Mouse (Mus musculus): Measurements from ENCODE around the gene Kcnh3. TPM values are rescaled to one million over a fixed set of nuclear protein-coding genes. Genes with fewer than 3 reads are reported as not detected.

The Kcnh3 gene
- polyA plus RNA-seq, 2 experiments: 0.58 to 1.6 TPM

DNA sequence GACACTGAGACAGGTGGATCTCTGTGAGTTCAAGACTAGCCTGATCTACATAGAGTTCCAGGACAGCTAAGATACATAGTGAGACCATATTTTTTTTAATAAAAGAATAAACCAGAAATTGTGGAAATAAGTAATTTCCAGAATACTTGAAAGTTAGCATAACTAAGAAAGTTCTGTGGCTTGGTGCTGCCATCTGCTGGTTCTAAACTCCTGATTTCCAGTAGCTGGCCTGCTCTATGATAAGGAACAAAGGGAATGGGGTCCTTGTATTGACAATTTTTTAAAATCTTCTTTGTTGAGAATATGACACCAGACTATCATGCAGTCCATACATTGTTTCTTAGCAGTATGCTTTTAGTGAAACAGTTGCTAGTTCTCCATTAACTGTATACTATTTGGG lies 25.9 kb upstream of the Kcnh3 start:
- Histone ChIP-seq H3K27ac (replicated peaks; ENCODE audit: low read depth, low read length) (no peak overlapping the region), H3K9me3 (ENCODE audit: control insufficient read depth, low read length) (no peaks in the 10 kb centered on the region), H3K4me1 (ENCODE audit: control insufficient read depth, insufficient read depth, low read length) (no peaks in the 10 kb centered on the region), H3K9ac (ENCODE audit: low read depth, low read length, severe bottlenecking) (no peak overlapping the region), H3K4me2 (replicated peaks; ENCODE audit: low read depth, low read length, severe bottlenecking) (no peak overlapping the region), H3K4me3 (replicated peaks; ENCODE audit: low read length) (no peak overlapping the region), H3K36me3 (ENCODE audit: control insufficient read depth, insufficient read depth, low read length) (peaks cover 33% of the 10 kb centered on the region), H3K27me3 (ENCODE audit: control insufficient read depth, insufficient read depth, low read length) (no peaks in the 10 kb centered on the region)
- ATAC-seq (ENCODE audit: low FRiP score, low read depth) (no peak), DNase-seq (ENCODE audit: low spot score) (peak; percentile 45)
- no peak for TF ChIP-seq POLR2A (IDR thresholded peaks at IDR 0.05; ENCODE audit: borderline replicate concordance, extremely low read depth, insufficient read depth, insufficient read length)

- TF ChIP-seq POLR2A (IDR thresholded peaks at IDR 0.05; ENCODE audit: borderline replicate concordance, extremely low read depth, insufficient read depth, insufficient read length): no peak
- H3K9ac ChIP-seq (ENCODE audit: low read depth, low read length, severe bottlenecking): no peak overlapping the region
- H3K27me3 ChIP-seq (ENCODE audit: control insufficient read depth, insufficient read depth, low read length): no peaks in the 10 kb centered on the region
- peaks cover 63% of the 10 kb centered on the region for H3K36me3 ChIP-seq (ENCODE audit: control insufficient read depth, insufficient read depth, low read length)
- H3K4me1 ChIP-seq (ENCODE audit: control insufficient read depth, insufficient read depth, low read length): no peaks in the 10 kb centered on the region
- no peak overlapping the region for H3K27ac ChIP-seq (replicated peaks; ENCODE audit: low read depth, low read length)
- no peak overlapping the region for H3K4me2 ChIP-seq (replicated peaks; ENCODE audit: low read depth, low read length, severe bottlenecking)
- ATAC-seq (ENCODE audit: low FRiP score, low read depth) (no peak), DNase-seq (ENCODE audit: low spot score) (no peak)
- no peaks in the 10 kb centered on the region for H3K9me3 ChIP-seq (ENCODE audit: control insufficient read depth, low read length)
- H3K4me3 ChIP-seq (replicated peaks; ENCODE audit: low read length): no peak overlapping the region
- WGBS: 68% methylated on average over 8 of the region's 8 CpGs
Measured at GRCm38 (mm10) chr15:99205959-99206358, 18.7 kb upstream of the Kcnh3 start.

DNA sequence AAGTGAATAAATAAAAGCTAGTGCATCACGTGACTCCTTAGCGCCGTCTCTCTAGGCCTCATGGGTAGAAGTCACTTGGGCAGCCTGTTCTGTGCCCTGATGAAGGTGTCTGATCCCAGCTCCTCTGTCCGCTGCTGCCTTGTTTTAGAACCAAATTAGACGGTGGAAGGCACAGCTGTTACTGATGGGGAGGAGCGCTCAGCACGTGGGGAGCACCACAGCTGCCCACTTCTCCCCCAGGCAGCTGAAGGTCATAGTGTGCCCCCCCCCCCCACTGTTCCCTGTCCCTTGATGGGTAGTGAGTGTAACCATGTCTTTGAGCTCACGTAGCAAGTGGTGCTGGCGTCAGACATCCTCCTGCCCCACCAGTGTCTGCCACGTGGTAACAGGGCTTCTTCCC lies 11.5 kb upstream of the Kcnh3 start:
- Histone ChIP-seq H3K36me3 (ENCODE audit: control insufficient read depth, insufficient read depth, low read length) (peaks cover 58% of the 10 kb centered on the region), H3K4me2 (replicated peaks; ENCODE audit: low read depth, low read length, severe bottlenecking) (no peak overlapping the region), H3K9me3 (ENCODE audit: control insufficient read depth, low read length) (no peaks in the 10 kb centered on the region), H3K27ac (replicated peaks; ENCODE audit: low read depth, low read length) (no peak overlapping the region), H3K27me3 (ENCODE audit: control insufficient read depth, insufficient read depth, low read length) (no peaks in the 10 kb centered on the region), H3K9ac (ENCODE audit: low read depth, low read length, severe bottlenecking) (no peak overlapping the region), H3K4me1 (ENCODE audit: control insufficient read depth, insufficient read depth, low read length) (no peaks in the 10 kb centered on the region), H3K4me3 (replicated peaks; ENCODE audit: low read length) (no peak overlapping the region)
- WGBS: 85% methylated on average over 10 of the region's 10 CpGs
- DNase-seq (ENCODE audit: low spot score) (no peak), ATAC-seq (ENCODE audit: low FRiP score, low read depth) (no peak)
- TF ChIP-seq POLR2A (IDR thresholded peaks at IDR 0.05; ENCODE audit: borderline replicate concordance, extremely low read depth, insufficient read depth, insufficient read length): no peak

DNA sequence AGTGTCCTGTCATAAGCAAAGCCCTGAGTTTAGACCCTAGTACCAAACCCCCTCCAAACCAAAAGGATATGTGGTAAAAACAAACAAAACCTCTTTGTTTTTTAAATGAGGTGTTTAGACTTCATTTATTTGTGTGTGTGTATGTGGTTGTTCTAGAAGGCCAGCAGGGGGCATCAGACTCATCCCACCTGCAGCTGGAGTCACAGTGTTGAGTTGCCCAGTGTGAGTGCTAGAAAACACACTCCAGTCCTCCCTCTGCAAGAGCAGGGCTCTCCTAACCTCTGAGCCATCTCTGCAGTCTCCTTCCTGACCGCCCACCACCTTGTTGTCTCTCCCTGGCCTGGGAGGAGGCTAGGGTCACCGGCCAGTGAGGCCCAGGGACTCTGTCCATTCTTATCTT lies 9.7 kb upstream of the Kcnh3 start:
- H3K4me3 ChIP-seq (replicated peaks; ENCODE audit: low read length): no peak overlapping the region
- H3K9me3 ChIP-seq (ENCODE audit: control insufficient read depth, low read length): no peaks in the 10 kb centered on the region
- no peak for TF ChIP-seq POLR2A (IDR thresholded peaks at IDR 0.05; ENCODE audit: borderline replicate concordance, extremely low read depth, insufficient read depth, insufficient read length)
- H3K4me2 ChIP-seq (replicated peaks; ENCODE audit: low read depth, low read length, severe bottlenecking): no peak overlapping the region
- 75% methylated on average over 2 of the region's 2 CpGs for WGBS
- no peaks in the 10 kb centered on the region for H3K27me3 ChIP-seq (ENCODE audit: control insufficient read depth, insufficient read depth, low read length)
- peak; percentile 37 for DNase-seq (ENCODE audit: low spot score)
- no peak overlapping the region for H3K9ac ChIP-seq (ENCODE audit: low read depth, low read length, severe bottlenecking)
- H3K27ac ChIP-seq (replicated peaks; ENCODE audit: low read depth, low read length): no peak overlapping the region
- ATAC-seq (ENCODE audit: low FRiP score, low read depth): no peak
- H3K36me3 ChIP-seq (ENCODE audit: control insufficient read depth, insufficient read depth, low read length): peaks cover 44% of the 10 kb centered on the region
- H3K4me1 ChIP-seq (ENCODE audit: control insufficient read depth, insufficient read depth, low read length): no peaks in the 10 kb centered on the region

DNA sequence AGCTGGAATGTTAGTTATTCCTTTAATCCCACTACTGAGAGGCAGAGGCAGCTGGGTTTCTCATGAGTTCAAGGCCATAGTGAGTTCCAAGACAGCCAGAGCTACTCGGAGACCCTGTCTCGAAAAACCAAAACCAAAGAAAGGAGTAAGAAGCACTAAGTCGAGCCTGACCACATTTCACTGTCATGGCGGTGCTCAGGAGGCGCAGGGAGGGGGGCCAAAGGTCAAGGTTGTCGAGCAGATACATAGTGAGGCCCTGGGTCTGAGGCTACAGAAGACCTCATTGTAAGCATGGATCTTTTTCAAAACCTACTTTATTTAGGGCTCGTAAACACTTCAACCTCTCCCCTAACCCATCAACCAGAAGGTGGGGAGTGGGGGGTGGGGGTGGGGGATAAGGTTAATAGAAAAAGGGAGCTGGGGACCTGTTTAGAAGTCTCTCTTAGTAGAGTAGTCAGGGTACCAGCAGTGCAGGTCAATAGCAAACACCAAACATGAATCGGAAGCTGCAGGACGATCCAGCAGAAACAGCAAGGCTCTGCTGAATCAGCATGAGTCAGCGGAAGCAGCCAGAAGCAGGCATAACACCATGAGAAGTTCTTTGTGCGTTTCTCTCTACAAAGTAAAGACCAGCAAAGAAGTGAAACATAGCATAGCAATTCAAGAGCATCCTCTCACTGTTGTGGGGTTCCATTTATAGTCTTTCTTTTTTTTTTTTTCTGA lies 8.8 kb upstream of the Kcnh3 start:
- DNase-seq (ENCODE audit: low spot score) (no peak), ATAC-seq (ENCODE audit: low FRiP score, low read depth) (no peak)
- Histone ChIP-seq H3K4me2 (replicated peaks; ENCODE audit: low read depth, low read length, severe bottlenecking) (no peak overlapping the region), H3K36me3 (ENCODE audit: control insufficient read depth, insufficient read depth, low read length) (peaks cover 35% of the 10 kb centered on the region), H3K27ac (replicated peaks; ENCODE audit: low read depth, low read length) (no peak overlapping the region), H3K9me3 (ENCODE audit: control insufficient read depth, low read length) (no peaks in the 10 kb centered on the region), H3K27me3 (ENCODE audit: control insufficient read depth, insufficient read depth, low read length) (no peaks in the 10 kb centered on the region), H3K4me3 (replicated peaks; ENCODE audit: low read length) (no peak overlapping the region), H3K4me1 (ENCODE audit: control insufficient read depth, insufficient read depth, low read length) (no peaks in the 10 kb centered on the region), H3K9ac (ENCODE audit: low read depth, low read length, severe bottlenecking) (no peak overlapping the region)
- TF ChIP-seq POLR2A (IDR thresholded peaks at IDR 0.05; ENCODE audit: borderline replicate concordance, extremely low read depth, insufficient read depth, insufficient read length): no peak
- WGBS: 88% methylated on average over 11 of the region's 11 CpGs
